Mouse (Mus musculus) right cerebral cortex, postnatal 4 days (tissue): ENCODE results near the gene Hspa1l.
"Not testable (repeated sequence)": the region's sequence is repeated elsewhere in the genome, so short reads cannot be mapped to it uniquely, and the experiment has no call there.

Experiments
- DNase-seq: peaks from one replicate; pipeline ENCODE4 v3.0.0-alpha.2; 2022

Gene Hspa1l

DNA sequence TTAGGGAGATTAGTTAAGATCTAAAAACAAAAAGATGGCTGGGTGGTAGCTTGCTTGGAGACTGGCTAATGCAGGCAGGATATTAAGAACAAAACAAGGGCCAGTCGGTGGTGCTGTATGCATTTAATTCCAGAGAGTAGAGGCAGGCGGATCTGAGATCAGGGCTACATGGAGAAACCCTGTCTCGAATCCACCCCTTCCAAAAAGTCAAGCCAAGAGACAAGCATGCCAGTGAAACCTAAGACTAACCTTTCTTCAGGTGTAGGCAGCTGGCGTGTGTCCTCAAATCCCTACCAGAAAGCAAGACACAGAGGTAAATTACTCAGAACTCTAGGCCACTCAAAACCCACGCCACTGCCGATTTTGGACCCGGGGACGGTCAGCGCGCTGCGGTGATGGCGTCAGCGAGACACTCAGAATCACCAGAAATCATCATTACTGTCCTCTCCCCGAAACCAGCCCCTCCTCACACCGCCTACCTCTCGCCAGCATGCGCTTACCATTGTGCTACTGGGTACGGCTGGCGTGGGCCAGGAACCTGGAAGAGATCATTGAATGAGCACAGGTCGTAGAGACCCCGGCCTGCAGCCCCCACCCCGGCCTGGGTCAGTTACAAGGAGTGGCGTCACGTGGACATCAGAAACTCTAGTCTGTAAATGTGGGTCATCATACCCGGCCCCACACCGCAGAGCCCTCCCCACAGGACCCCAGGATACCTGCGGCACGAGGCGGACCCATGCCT lies 20.7 kb upstream of the Hspa1l start:
- DNase-seq: no peak

DNA sequence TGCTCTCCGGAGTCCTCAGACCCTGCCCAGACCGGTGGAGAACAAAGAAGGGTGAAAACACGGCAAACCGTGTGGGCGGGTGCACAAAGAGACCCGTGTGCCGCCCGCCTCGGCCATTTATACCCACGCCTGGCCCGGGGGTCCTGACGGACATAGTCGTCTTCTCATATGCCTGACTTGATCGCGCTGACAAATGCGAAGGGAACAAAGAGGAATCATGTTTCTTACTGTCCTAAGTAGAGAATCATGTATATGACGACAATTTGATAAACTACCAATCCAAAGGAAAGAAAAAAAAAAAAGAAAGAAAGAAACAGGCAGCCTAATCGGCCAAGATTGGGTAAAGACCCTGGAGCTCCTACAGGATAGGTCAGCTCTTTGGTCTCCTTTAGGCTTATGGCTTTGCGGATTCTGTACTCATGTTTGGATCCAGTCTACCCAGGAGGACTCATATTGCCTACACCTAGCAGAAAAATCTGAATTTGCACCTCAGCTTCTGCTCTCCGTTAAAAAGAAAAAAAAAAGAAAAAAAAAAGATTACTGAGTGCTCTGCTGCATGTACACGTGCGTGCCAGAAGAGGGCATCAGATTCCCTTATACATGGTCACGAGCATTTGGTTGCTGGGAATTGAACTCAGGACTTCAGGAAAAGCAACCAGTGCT lies 20.0 kb upstream of the Hspa1l start:
- DNase-seq: peak; percentile 91

GRCm38 (mm10) chr17:34953258-34953657 lies 19.2 kb upstream of the Hspa1l start:
- DNase-seq: no peak

- no peak for DNase-seq
Measured at GRCm38 (mm10) chr17:34953904-34954303, 18.6 kb upstream of the Hspa1l start.

DNA sequence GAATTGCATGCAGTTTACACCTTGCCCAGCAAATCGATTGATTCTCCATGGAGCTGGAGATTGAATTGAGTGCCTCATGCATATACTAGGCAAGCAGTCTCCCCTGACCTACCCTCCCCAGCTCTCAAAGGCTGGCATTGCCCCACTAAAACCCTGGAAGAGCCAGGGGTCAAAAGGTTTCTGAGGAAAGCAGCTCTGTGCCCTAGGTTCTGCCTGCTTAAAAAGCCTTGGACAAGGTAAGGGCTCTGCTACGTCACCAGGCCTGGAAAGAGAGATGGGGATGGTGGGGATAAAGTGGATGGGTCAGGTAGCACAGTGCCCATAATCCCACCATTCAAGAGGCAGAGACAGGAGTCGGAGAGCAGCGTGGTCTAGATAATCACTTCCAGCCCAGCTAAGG lies 17.7 kb upstream of the Hspa1l start:
- no peak for DNase-seq

- no peak for DNase-seq
Measured at GRCm38 (mm10) chr17:34955884-34956283, 16.6 kb upstream of the Hspa1l start.

DNA sequence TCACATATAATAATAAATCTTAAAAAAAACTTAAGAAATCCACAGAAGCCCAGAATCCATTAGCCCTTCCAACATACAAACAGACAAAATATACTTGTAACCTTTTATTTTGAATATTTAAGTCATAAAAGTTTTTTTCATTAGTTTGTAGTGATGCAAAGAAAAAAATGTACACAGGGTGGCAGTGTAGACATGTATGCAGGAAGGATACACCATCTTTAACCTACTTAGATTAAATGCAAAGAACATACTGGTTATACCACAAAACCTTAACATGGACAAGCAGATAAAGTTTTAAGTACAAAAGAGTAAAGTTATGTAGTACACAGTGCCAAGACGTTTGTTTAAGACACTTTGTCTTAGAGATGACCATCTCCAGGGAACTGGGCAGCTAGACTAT lies 16.2 kb upstream of the Hspa1l start:
- DNase-seq: no peak

DNA sequence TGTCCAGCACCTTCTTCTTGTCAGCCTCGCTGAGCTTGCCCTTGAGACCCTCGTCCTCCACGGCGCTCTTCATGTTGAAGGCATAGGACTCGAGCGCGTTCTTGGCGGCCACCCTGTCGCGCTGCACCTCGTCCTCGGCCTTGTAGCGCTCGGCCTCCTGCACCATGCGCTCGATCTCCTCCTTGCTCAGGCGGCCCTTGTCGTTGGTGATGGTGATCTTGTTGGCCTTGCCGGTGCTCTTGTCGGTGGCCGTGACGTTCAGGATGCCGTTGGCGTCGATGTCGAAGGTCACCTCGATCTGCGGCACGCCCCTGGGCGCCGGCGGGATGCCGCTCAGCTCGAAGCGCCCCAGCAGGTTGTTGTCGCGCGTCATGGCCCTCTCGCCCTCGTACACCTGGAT lies 15.2 kb upstream of the Hspa1l start:
- DNase-seq: not testable (repeated sequence)

GRCm38 (mm10) chr17:34957966-34958365 lies 14.5 kb upstream of the Hspa1l start:
- DNase-seq: not testable (repeated sequence)

- DNase-seq: not testable (repeated sequence)
Measured at GRCm38 (mm10) chr17:34958734-34959129, 13.8 kb upstream of the Hspa1l start.

DNA sequence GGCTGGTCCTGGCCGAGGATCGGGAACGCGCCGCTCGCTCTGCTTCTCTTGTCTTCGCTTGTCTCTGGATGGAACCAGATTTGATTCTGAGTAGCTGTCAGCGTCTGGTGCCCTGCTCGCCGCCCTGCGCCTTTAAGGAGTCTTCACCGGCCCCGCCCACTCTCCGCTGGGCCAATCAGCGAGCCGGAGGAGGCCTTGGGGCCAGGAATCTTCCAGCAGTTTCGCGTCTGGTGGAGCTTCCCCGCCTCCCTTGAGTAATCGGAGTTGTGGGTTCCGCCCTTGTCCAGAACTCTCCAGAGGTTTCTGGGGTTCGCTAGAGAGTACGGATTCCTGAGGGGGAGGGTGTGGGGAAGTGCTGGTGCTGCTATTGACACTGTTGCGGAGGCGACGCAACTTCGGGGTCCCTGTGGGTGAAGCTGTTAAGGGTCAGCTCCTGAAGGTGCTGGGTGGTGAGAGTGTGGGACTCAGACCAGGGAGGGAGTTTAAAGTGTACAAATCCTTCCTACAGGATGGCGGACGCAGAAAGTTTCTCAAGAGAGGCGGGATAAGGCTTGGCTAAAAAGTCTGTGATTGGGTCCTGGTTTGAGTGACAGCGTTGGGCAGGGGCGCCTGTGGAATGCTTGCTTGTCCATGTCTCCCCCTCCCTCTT lies 13.2 kb upstream of the Hspa1l start, which contains the start of gene Hspa1b:
Gene Hspa1b (minus strand): TSS at position 109 of the 649 bp plus-strand sequence.
- DNase-seq: peak; percentile 51

DNA sequence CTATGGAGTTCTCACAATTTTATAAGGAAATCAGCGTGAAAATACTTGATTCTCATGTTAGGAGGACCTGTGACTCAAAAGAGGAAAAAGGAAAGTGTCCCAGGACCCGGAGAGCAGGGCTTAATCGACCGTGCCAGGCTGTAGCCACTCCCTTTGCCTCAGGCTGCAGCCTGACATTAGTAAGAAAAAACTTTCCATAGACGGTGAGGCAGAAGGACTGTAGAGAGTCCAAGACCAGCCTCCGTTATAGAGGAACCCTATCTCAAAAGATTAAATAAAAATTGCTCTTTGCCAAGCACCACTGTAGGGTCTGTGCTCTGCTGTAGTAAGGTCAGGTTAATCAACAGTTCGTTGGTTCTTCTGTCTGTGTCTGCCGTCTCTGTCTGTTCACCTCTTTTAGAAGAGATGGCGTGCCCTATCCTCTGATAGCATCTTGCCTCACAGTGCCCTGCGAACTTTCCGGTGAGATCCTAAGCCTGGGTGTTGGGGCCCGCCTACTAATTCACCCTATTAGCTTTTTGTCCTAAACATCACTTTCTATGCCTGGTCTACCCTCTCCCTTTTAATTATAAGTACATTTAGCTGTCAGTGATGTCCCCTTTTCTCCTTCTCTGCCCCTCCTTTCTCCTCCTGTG lies 12.5 kb upstream of the Hspa1l start:
- DNase-seq: no peak

DNA sequence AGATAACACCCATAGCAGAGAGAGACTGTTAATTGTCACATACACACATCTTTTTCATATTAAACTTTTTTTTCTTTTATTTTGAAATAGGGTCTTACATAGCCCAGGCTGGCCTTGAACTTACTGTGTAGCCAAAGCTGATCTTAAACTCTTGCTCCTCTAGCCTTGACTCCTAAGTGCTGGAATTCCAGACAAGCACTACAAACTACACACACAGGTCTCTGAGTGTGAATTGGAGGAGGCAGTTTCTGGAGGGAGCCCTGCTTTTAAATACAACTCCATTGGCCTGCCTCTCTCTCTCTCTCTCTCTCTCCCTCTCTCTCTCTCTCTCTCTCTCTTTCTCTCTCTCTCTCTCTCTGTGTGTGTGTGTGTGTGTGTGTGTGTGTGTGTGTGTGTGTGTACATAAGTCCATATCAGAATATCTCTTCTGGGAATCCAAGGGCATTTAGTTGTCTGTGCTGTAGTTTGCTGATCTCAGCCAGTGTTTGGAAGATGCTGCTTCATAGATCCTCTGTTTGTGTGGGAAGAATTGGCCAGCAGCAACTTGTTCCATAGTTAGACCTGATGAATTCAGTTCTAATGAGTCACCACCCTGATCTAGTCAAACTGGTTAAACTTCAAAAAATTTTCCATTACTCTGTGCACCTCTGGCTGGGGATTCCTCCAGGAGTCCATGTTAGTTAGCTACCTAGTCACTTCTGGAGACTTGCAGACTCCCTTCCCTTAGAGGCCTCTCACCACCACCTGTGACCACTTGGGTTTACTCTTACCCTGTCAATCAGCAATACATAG lies 11.6 kb upstream of the Hspa1l start:
- no peak for DNase-seq

- no peak for DNase-seq
Measured at GRCm38 (mm10) chr17:34962125-34962524, 10.4 kb upstream of the Hspa1l start.

DNA sequence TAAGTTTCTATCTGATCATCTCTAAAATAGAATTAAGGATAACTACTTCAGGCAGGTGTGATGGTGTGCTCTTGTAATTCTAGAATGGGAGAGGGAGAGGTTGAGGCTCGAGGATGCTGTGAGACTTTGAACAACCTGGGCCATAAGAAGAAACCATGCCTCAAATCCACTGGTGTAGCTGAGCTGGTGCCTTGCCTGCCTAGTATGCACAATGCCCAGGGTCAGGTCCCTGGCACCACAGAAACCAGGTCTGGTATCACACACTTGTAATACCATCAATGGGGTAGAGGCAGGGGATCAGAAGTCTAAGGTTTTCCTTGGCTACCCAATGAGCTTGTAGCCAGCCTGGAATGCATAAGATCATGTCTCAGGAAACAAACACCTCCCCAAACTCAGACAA lies 9.7 kb upstream of the Hspa1l start:
- no peak for DNase-seq

- DNase-seq: no peak
Measured at GRCm38 (mm10) chr17:34964640-34965049, 7.9 kb upstream of the Hspa1l start.

GRCm38 (mm10) chr17:34965627-34966026 lies 6.9 kb upstream of the Hspa1l start:
- no peak for DNase-seq

DNA sequence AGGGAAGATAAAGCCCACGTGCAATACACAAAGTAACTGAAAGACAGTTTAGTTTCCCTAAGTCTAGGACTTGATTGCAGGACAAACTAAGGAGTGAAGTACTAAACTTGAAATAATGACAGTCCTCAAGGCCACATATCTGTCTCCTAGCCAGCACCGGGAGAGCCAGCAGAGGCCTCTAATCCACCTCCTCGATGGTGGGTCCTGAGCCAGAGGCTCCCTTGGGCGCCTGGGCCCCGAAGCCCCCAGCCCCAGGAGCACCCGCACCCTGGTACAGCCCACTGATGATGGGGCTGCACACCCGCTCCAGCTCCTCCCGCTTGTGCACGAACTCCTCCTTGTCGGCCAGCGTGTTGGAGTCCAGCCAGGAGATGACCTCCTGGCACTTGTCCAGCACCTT lies 2.7 kb upstream of the Hspa1l start, which contains the start of gene Gm20481:
Gene Gm20481 (plus strand): TSS at position 91 of the 400 bp plus-strand sequence.
- not testable (repeated sequence) for DNase-seq

DNA sequence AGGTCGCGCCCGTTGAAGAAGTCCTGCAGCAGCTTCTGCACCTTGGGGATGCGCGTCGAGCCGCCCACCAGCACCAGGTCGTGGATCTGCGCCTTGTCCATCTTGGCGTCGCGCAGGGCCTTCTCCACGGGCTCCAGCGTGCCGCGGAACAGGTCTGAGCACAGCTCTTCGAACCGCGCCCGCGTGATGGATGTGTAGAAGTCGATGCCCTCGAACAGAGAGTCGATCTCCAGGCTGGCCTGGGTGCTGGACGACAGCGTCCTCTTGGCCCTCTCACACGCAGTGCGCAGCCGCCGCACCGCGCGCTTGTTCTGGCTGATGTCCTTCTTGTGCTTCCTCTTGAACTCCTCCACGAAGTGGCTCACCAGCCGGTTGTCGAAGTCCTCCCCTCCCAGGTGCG lies 1.7 kb upstream of the Hspa1l start:
- DNase-seq: not testable (repeated sequence)

DNA sequence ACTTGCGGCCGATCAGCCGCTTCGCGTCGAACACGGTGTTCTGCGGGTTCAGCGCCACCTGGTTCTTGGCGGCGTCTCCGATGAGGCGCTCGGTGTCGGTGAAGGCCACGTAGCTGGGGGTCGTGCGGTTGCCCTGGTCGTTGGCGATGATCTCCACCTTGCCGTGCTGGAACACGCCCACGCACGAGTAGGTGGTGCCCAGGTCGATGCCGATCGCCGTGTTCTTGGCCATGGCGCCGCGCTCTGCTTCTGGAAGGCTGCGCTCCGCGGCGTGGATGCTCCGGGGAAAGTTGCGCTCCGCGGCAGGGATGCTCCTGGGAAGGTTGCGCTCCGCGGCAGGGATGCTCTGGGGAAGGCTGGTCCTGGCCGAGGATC lies 822 bp upstream of the Hspa1l start:
- not testable (repeated sequence) for DNase-seq

DNA sequence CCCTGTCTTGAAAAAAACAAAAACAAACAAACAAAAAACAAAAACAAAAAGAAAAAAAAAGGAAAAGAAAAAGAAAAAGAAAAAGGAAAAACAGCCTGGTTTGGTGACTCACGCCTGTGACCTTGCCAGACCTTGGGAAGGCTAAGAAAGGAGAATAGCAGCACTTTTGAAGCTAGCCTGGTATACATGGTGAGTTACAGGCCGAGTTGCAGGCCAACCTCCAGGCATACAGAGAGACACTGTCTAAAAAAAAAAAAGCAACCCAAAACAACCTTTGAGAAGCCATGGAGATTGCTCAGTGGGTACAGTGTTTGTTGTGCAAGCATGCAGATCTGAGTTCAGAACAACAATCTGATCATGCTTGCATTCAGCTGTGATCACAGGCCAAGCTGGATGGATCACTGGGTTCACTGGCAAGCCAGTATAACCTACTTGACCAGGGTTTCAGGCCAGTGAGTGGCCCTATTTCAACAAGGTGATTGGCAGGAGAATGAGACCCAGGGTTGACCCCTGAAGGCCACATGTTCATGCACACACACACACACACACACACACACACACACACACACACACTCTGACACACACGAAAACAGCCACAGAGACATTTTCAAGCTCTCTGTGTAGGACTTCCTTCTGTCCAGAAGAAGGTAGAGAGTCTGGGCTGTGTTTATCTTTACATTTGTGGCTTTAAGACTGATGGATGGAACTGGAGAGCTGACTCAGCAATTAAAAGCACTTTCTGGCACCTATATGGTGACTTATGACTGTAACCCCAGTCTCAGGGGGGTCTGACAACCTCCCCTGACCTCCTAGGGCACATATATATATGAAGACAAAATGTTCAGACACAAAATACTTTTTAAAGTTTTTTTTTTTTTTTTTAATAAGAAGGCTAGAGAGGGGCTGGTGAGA lies 3.3 kb downstream of the Hspa1l start:
- no peak for DNase-seq
